ENCODE assay signal across 9 mouse cellular contexts in genomic region chr10:19494461-19495105, GRCm38 (mm10).
DNase-seq lines count a peak whose midpoint lies in the region; ATAC-seq and TF ChIP-seq lines count a peak whose summit lies in the region.
"Had no signal": no experiment of that assay in that cellular context is flagged by ENCODE, and none has a peak within 500 bp of the region (broad histone marks: within the 10 kb centered on the region; RNA-seq: fewer than 3 reads in every experiment).

No protein-coding gene starts in this region.

- peaks cover 4% of the 10 kb centered on the region; the same call in 1 of the 2 replicates for H3K4me1 ChIP-seq in heart, embryonic 12.5 days (replicated peaks)
- H3K4me1 ChIP-seq in lung, embryonic 15.5 days = no peaks in the 10 kb centered on the region

- peak overlapping the region; percentile 74 for H3K27ac ChIP-seq in gastrocnemius, adult 2 months
- peak overlapping the region; percentile 61 for H3K27ac ChIP-seq in heart, embryonic 12.5 days (ENCODE audit: poor library complexity, severe bottlenecking)
- peak overlapping the region; percentile 34 for H3K27ac ChIP-seq in lung, embryonic 15.5 days

- H3K9me3 ChIP-seq in heart, embryonic 12.5 days (replicated peaks) = no peaks in the 10 kb centered on the region
- H3K9me3 ChIP-seq in lung, embryonic 15.5 days = no peaks in the 10 kb centered on the region

- H3K4me2 ChIP-seq in heart, embryonic 12.5 days = peak overlapping the region; percentile 52
- H3K4me2 ChIP-seq in lung, embryonic 15.5 days = peak overlapping the region; percentile 26

- TF ChIP-seq CTCF in gastrocnemius, adult 2 months (IDR thresholded peaks at IDR 0.05) = no peak

- H3K27me3 ChIP-seq in heart, embryonic 12.5 days (replicated peaks) = no peaks in the 10 kb centered on the region
- no peaks in the 10 kb centered on the region for H3K27me3 ChIP-seq in lung, embryonic 15.5 days

- ATAC-seq in CD4-positive, CD25-positive, alpha-beta regulatory T cell, adult 4 months = peak; percentile 73
- ATAC-seq in heart, embryonic 12.5 days (ENCODE audit: insufficient number of reproducible peaks, low FRiP score) = peak; percentile 42; the same call in 1 of the 2 replicates
- ATAC-seq in lung, embryonic 15.5 days (ENCODE audit: borderline replicate concordance, extremely low read depth, low FRiP score, low TSS enrichment) = no peak

- no peak for DNase-seq in gastrocnemius, adult 2 months
- no peak for DNase-seq in gastrocnemius, postnatal 10 days
- no peak for DNase-seq in adipocyte (ENCODE audit: low spot score)
- DNase-seq in left cerebral cortex, adult 18-20 months (ENCODE audit: low spot score in 2 of 2) = no peak
- no peak for DNase-seq in gastrocnemius, postnatal 4 days (ENCODE audit: low spot score in 2 of 2)
- DNase-seq: adrenal gland, adult 8-10 months had no signal

- H3K4me3 ChIP-seq in gastrocnemius, adult 2 months = peak overlapping the region; percentile 38
- no peak overlapping the region; the same call in 1 of the 2 replicates for H3K4me3 ChIP-seq in heart, embryonic 12.5 days
- no peak overlapping the region for H3K4me3 ChIP-seq in lung, embryonic 15.5 days

- intact Hi-C loops in gastrocnemius, adult 2 months (cut with DNase I) = loop anchor here (5.0 kb wide), 2 partner anchors 198 to 398 kb away; no protein-coding TSS in a partner anchor

- H3K36me3 ChIP-seq in heart, embryonic 12.5 days = no peaks in the 10 kb centered on the region
- no peaks in the 10 kb centered on the region for H3K36me3 ChIP-seq in lung, embryonic 15.5 days

- 7% methylated on average over 9 of the region's 9 CpGs for WGBS in heart, embryonic 12.5 days
- WGBS in lung, embryonic 15.5 days = 6% methylated on average over 9 of the region's 9 CpGs

- H3K9ac ChIP-seq in heart, embryonic 12.5 days = no peak overlapping the region
- H3K9ac ChIP-seq in lung, embryonic 15.5 days = no peak overlapping the region
